Mouse (Mus musculus) kidney, embryonic 15.5 days (tissue): Measurements from ENCODE around the gene Tmem94. TPM values are rescaled to one million over a fixed set of nuclear protein-coding genes. Genes with fewer than 3 reads are reported as not detected.

Experiments
- ATAC-seq: fragments of 200-750 bp; cut with Nextera tagmentation; replicated peaks from 2 replicates; pipeline ENCODE4 v1.8.0; 2017; ENCODE audit warnings: moderate TSS enrichment; ENCODE audit not compliant: low FRiP score
- H3K27ac ChIP-seq: fragments of 300-500 bp; sonication (generic); 2 replicates; pipeline ENCODE4 v1.5.1; 2015; ENCODE audit warnings: mild to moderate bottlenecking, inconsistent platforms
- H3K27me3 ChIP-seq: fragments of 300-500 bp; sonication (generic); 2 replicates; pipeline ENCODE4 v1.6.1; 2015; ENCODE audit warnings: inconsistent platforms
- H3K36me3 ChIP-seq: fragments of 300-500 bp; sonication (generic); 2 replicates; pipeline ENCODE4 v1.6.1; 2015; ENCODE audit warnings: inconsistent platforms
- H3K4me1 ChIP-seq: fragments of 300-500 bp; sonication (generic); 2 replicates; pipeline ENCODE4 v1.6.1; 2015; ENCODE audit warnings: inconsistent platforms
- H3K4me2 ChIP-seq: fragments of 300-500 bp; sonication (generic); 2 replicates; pipeline ENCODE4 v1.6.1; 2015; ENCODE audit warnings: moderate library complexity, mild to moderate bottlenecking, inconsistent platforms
- H3K4me3 ChIP-seq: fragments of 300-500 bp; sonication (generic); replicated peaks from 2 replicates; pipeline ENCODE4 v1.5.1; 2015; ENCODE audit warnings: mild to moderate bottlenecking, inconsistent platforms
- H3K9ac ChIP-seq: fragments of 300-500 bp; sonication (generic); 2 replicates; pipeline ENCODE4 v1.6.1; 2015; ENCODE audit warnings: mild to moderate bottlenecking, inconsistent platforms
- H3K9me3 ChIP-seq: fragments of 300-500 bp; sonication (generic); replicated peaks from 2 replicates; pipeline ENCODE4 v1.6.1; 2016; ENCODE audit warnings: inconsistent platforms
- WGBS: fragments of 180-500 bp; shearing (Covaris S2); methylation state at CpG from one replicate; pipeline ENCODE4 v1.1.7; 2015; ENCODE audit warnings: mixed read lengths; 5-methylcytosine and 5-hydroxymethylcytosine counted together
- polyA plus RNA-seq: library from polyadenylated mRNA; unstranded; fragments of >200 nt; fragmentation: Nextera tagmentation; extraction: Ambion mirVana; gene quantifications from 2 replicates; pipeline ENCODE4 v1.2.1, GENCODE M21; 2015

Tmem94 gene
- 26.6 and 27.0 TPM in 2 replicates for polyA plus RNA-seq

GRCm38 (mm10) chr11:115765103-115765606, at the start of gene Tmem94:
Gene Tmem94 (plus strand): TSS chr11:115765433.
- ATAC-seq: peak; percentile 95
- Histone ChIP-seq H3K36me3 (no peaks in the 10 kb centered on the region), H3K4me1 (peaks cover 39% of the 10 kb centered on the region), H3K4me3 (peak within 1 kb of the TSS; percentile 74), H3K27ac (peak within 1 kb of the TSS; percentile 91), H3K27me3 (no peaks in the 10 kb centered on the region), H3K9ac (peak within 1 kb of the TSS; percentile 83), H3K9me3 (no peaks in the 10 kb centered on the region), H3K4me2 (peak within 1 kb of the TSS; percentile 85)
- WGBS: under 1% methylated on average over 32 of the region's 32 CpGs

GRCm38 (mm10) chr11:115716410-115717338, 48.6 kb upstream of the Tmem94 start:
- no peak for ATAC-seq
- H3K27me3 ChIP-seq: no peaks in the 10 kb centered on the region
- WGBS: 67% methylated on average over 15 of the region's 15 CpGs

GRCm38 (mm10) chr11:115717660-115718390, 47.4 kb upstream of the Tmem94 start:
- no peak overlapping the region for H3K9ac ChIP-seq
- H3K36me3 ChIP-seq: no peaks in the 10 kb centered on the region
- no peak overlapping the region for H3K4me2 ChIP-seq
- no peak for ATAC-seq
- no peaks in the 10 kb centered on the region for H3K9me3 ChIP-seq
- peaks cover 2% of the 10 kb centered on the region; the same call in 1 of the 2 replicates for H3K4me1 ChIP-seq
- no peaks in the 10 kb centered on the region for H3K27me3 ChIP-seq
- no peak overlapping the region for H3K27ac ChIP-seq
- WGBS: 47% methylated on average over 8 of the region's 8 CpGs
- no peak overlapping the region for H3K4me3 ChIP-seq

More at GRCm38 (mm10) chr11:115716410-115717338, 48.6 kb upstream of the Tmem94 start:
- no peak overlapping the region for H3K27ac ChIP-seq
- no peak overlapping the region for H3K4me3 ChIP-seq
- no peak overlapping the region for H3K9ac ChIP-seq
- no peaks in the 10 kb centered on the region for H3K4me1 ChIP-seq
- H3K36me3 ChIP-seq: no peaks in the 10 kb centered on the region
- H3K4me2 ChIP-seq: no peak overlapping the region
- no peaks in the 10 kb centered on the region for H3K9me3 ChIP-seq

- peak overlapping the region; percentile 22 for H3K4me3 ChIP-seq
- H3K27ac ChIP-seq: no peak overlapping the region
- H3K4me2 ChIP-seq: peak overlapping the region; percentile 49
- no peaks in the 10 kb centered on the region for H3K9me3 ChIP-seq
- WGBS: 16% methylated on average over 14 of the region's 14 CpGs
- no peak for ATAC-seq
- no peaks in the 10 kb centered on the region for H3K27me3 ChIP-seq
- H3K4me1 ChIP-seq: peaks cover 4% of the 10 kb centered on the region; the same call in 1 of the 2 replicates
- H3K9ac ChIP-seq: no peak overlapping the region
- H3K36me3 ChIP-seq: no peaks in the 10 kb centered on the region
These were observed 42.6 kb upstream of the Tmem94 start for GRCm38 (mm10) chr11:115722638-115723037.

- Histone ChIP-seq H3K4me2 (no peak overlapping the region), H3K36me3 (no peaks in the 10 kb centered on the region), H3K4me1 (peaks cover 4% of the 10 kb centered on the region; the same call in 1 of the 2 replicates), H3K27ac (no peak overlapping the region), H3K9me3 (no peaks in the 10 kb centered on the region), H3K27me3 (no peaks in the 10 kb centered on the region), H3K9ac (no peak overlapping the region), H3K4me3 (no peak overlapping the region)
- 75% methylated on average over 2 of the region's 2 CpGs for WGBS
- no peak for ATAC-seq
These were observed 42.0 kb upstream of the Tmem94 start for GRCm38 (mm10) chr11:115723231-115723630.

- 57% methylated on average over 11 of the region's 11 CpGs for WGBS
- no peak overlapping the region for H3K4me3 ChIP-seq
- peak overlapping the region; percentile 15; the same call in 1 of the 2 replicates for H3K27ac ChIP-seq
- H3K4me1 ChIP-seq: peaks cover 7% of the 10 kb centered on the region; the same call in 1 of the 2 replicates
- no peaks in the 10 kb centered on the region for H3K9me3 ChIP-seq
- ATAC-seq: no peak
- no peaks in the 10 kb centered on the region for H3K36me3 ChIP-seq
- H3K27me3 ChIP-seq: no peaks in the 10 kb centered on the region
- no peak overlapping the region for H3K9ac ChIP-seq
- no peak overlapping the region for H3K4me2 ChIP-seq
These were observed 31.1 kb upstream of the Tmem94 start for GRCm38 (mm10) chr11:115734041-115734686.

- ATAC-seq: no peak
- Histone ChIP-seq H3K9ac (no peak overlapping the region), H3K9me3 (no peaks in the 10 kb centered on the region), H3K4me1 (peaks cover 7% of the 10 kb centered on the region; the same call in 1 of the 2 replicates), H3K4me2 (no peak overlapping the region), H3K4me3 (no peak overlapping the region), H3K27me3 (no peaks in the 10 kb centered on the region), H3K36me3 (no peaks in the 10 kb centered on the region), H3K27ac (no peak overlapping the region)
- WGBS: 64% methylated on average over 10 of the region's 10 CpGs
These were observed 27.5 kb upstream of the Tmem94 start for GRCm38 (mm10) chr11:115737608-115738208.

- H3K9ac ChIP-seq: no peak overlapping the region
- peaks cover 7% of the 10 kb centered on the region; the same call in 1 of the 2 replicates for H3K4me1 ChIP-seq
- ATAC-seq: no peak
- no peaks in the 10 kb centered on the region for H3K27me3 ChIP-seq
- H3K36me3 ChIP-seq: no peaks in the 10 kb centered on the region
- H3K9me3 ChIP-seq: no peaks in the 10 kb centered on the region
- H3K27ac ChIP-seq: no peak overlapping the region
- WGBS: 31% methylated on average over 13 of the region's 13 CpGs
- no peak overlapping the region for H3K4me3 ChIP-seq
- no peak overlapping the region for H3K4me2 ChIP-seq
These were observed 26.9 kb upstream of the Tmem94 start for GRCm38 (mm10) chr11:115738275-115738885.

GRCm38 (mm10) chr11:115741070-115741469, 24.2 kb upstream of the Tmem94 start:
- Histone ChIP-seq H3K36me3 (no peaks in the 10 kb centered on the region), H3K4me1 (peaks cover 7% of the 10 kb centered on the region; the same call in 1 of the 2 replicates), H3K4me2 (no peak overlapping the region), H3K27me3 (no peaks in the 10 kb centered on the region), H3K4me3 (no peak overlapping the region), H3K27ac (no peak overlapping the region), H3K9me3 (no peaks in the 10 kb centered on the region), H3K9ac (no peak overlapping the region)
- 77% methylated on average over 11 of the region's 11 CpGs for WGBS
- no peak for ATAC-seq

- no peaks in the 10 kb centered on the region for H3K9me3 ChIP-seq
- WGBS: 88% methylated on average over 9 of the region's 9 CpGs
- no peak overlapping the region for H3K27ac ChIP-seq
- no peak overlapping the region for H3K4me3 ChIP-seq
- H3K36me3 ChIP-seq: no peaks in the 10 kb centered on the region
- no peak overlapping the region for H3K9ac ChIP-seq
- peaks cover 14% of the 10 kb centered on the region for H3K4me1 ChIP-seq
- no peaks in the 10 kb centered on the region for H3K27me3 ChIP-seq
- H3K4me2 ChIP-seq: no peak overlapping the region
- no peak for ATAC-seq
These were observed 22.3 kb upstream of the Tmem94 start for GRCm38 (mm10) chr11:115742926-115743325.

GRCm38 (mm10) chr11:115744385-115744784, 20.8 kb upstream of the Tmem94 start:
- ATAC-seq: no peak
- H3K4me1 ChIP-seq: peaks cover 7% of the 10 kb centered on the region
- WGBS: 83% methylated on average over 5 of the region's 5 CpGs

More at GRCm38 (mm10) chr11:115744385-115744784, 20.8 kb upstream of the Tmem94 start:
- Histone ChIP-seq H3K27ac (no peak overlapping the region), H3K4me2 (no peak overlapping the region), H3K9me3 (no peaks in the 10 kb centered on the region), H3K4me3 (no peak overlapping the region), H3K27me3 (no peaks in the 10 kb centered on the region), H3K9ac (no peak overlapping the region), H3K36me3 (no peaks in the 10 kb centered on the region)
